Mouse (Mus musculus): Measurements from ENCODE around the gene Otos.

- TF ChIP-seq EP300 (IDR thresholded peaks at IDR 0.05) (no peak), CTCF (IDR thresholded peaks at IDR 0.05) (no peak)
These were observed 31.2 kb downstream of the Otos start, which contains the start of gene Olfr12 for GRCm38 (mm10) chr1:92617488-92617887.
